Mouse (Mus musculus) hindbrain, embryonic 10.5 days (tissue): ENCODE measurements around the gene Asb8. TPM values are rescaled to one million over a fixed set of nuclear protein-coding genes. Genes with fewer than 3 reads are reported as not detected.
A peak's percentile ranks its signal among the peaks of the same experiment; 100 is the strongest.

ENCODE experiments used
- DNase-seq: peaks from one replicate; pipeline ENCODE4 v3.0.0-alpha.2; 2017; ENCODE audit warnings: low spot score
- H3K27ac ChIP-seq: fragments of 300-500 bp; sonication (generic); 2 replicates; pipeline ENCODE4 v1.5.1; 2016; ENCODE audit warnings: mild to moderate bottlenecking, moderate library complexity
- H3K27me3 ChIP-seq: fragments of 300-500 bp; sonication (generic); 2 replicates; pipeline ENCODE4 v1.6.1; 2016; ENCODE audit warnings: mild to moderate bottlenecking; ENCODE audit not compliant: poor library complexity, insufficient read depth, severe bottlenecking
- H3K36me3 ChIP-seq: fragments of 300-500 bp; sonication (generic); 2 replicates; pipeline ENCODE4 v1.6.1; 2016; ENCODE audit warnings: mild to moderate bottlenecking, moderate library complexity
- H3K4me1 ChIP-seq: fragments of 300-500 bp; sonication (generic); replicated peaks from 2 replicates; pipeline ENCODE4 v1.6.1; 2016; ENCODE audit warnings: mild to moderate bottlenecking
- H3K4me3 ChIP-seq: fragments of 300-500 bp; sonication (generic); 2 replicates; pipeline ENCODE4 v1.5.1; 2016; ENCODE audit warnings: mild to moderate bottlenecking, moderate library complexity
- H3K9me3 ChIP-seq: fragments of 300-500 bp; sonication (generic); 2 replicates; pipeline ENCODE4 v1.6.1; 2016; ENCODE audit warnings: mild to moderate bottlenecking, moderate library complexity
- WGBS: fragments of 180-500 bp; shearing (Covaris S2); methylation state at CpG from one replicate; pipeline ENCODE4 v1.1.7; 2016; 5-methylcytosine and 5-hydroxymethylcytosine counted together
- polyA plus RNA-seq: library from polyadenylated mRNA; unstranded; fragments of >200 nt; fragmentation: Nextera tagmentation; extraction: Ambion mirVana; gene quantifications from 2 replicates; pipeline ENCODE4 v1.2.1, GENCODE M21; 2016

The Asb8 gene
- polyA plus RNA-seq, 1 experiment from 2014 or later: 48.8 TPM

- Histone ChIP-seq H3K9me3 (no peaks in the 10 kb centered on the region), H3K4me1 (0 out of 2 replicates have a peak, but pooled peaks cover 3% of the 10 kb centered on the region), H3K27me3 (no peaks in the 10 kb centered on the region), H3K27ac (no peak overlapping the region), H3K4me3 (no peak overlapping the region), H3K36me3 (no peaks in the 10 kb centered on the region)
- WGBS: 73% methylated on average over 7 of the region's 7 CpGs
- no peak for DNase-seq
Measured at GRCm38 (mm10) chr15:98152916-98153315, 12.5 kb downstream of the Asb8 start.

GRCm38 (mm10) chr15:98149166-98149602, 16.2 kb downstream of the Asb8 start:
- H3K9me3 ChIP-seq: no peaks in the 10 kb centered on the region
- H3K27ac ChIP-seq: no peak overlapping the region
- no peaks in the 10 kb centered on the region for H3K27me3 ChIP-seq
- no peak overlapping the region for H3K4me3 ChIP-seq
- H3K4me1 ChIP-seq: peaks cover 21% of the 10 kb centered on the region
- H3K36me3 ChIP-seq: no peaks in the 10 kb centered on the region
- no peak for DNase-seq
- WGBS: 83% methylated on average over 10 of the region's 10 CpGs

GRCm38 (mm10) chr15:98148356-98148755, 17.1 kb downstream of the Asb8 start:
- H3K9me3 ChIP-seq: no peaks in the 10 kb centered on the region
- H3K36me3 ChIP-seq: no peaks in the 10 kb centered on the region
- H3K27me3 ChIP-seq: no peaks in the 10 kb centered on the region
- peaks cover 21% of the 10 kb centered on the region for H3K4me1 ChIP-seq
- 88% methylated on average over 3 of the region's 3 CpGs for WGBS
- DNase-seq: no peak
- H3K4me3 ChIP-seq: no peak overlapping the region
- H3K27ac ChIP-seq: no peak overlapping the region

GRCm38 (mm10) chr15:98145559-98146181, 19.8 kb downstream of the Asb8 start:
- Histone ChIP-seq H3K4me1 (peaks cover 19% of the 10 kb centered on the region), H3K27ac (peak overlapping the region; percentile 94), H3K9me3 (no peaks in the 10 kb centered on the region), H3K4me3 (peak overlapping the region; percentile 86), H3K36me3 (peaks cover 20% of the 10 kb centered on the region), H3K27me3 (no peaks in the 10 kb centered on the region)
- DNase-seq: peak; percentile 93
- 1% methylated on average over 38 of the region's 38 CpGs for WGBS

GRCm38 (mm10) chr15:98144861-98145507, 20.4 kb downstream of the Asb8 start:
- Histone ChIP-seq H3K9me3 (no peaks in the 10 kb centered on the region), H3K27ac (peak overlapping the region; percentile 94), H3K36me3 (peaks cover 27% of the 10 kb centered on the region), H3K4me1 (peaks cover 19% of the 10 kb centered on the region), H3K27me3 (no peaks in the 10 kb centered on the region), H3K4me3 (peak overlapping the region; percentile 86)
- under 1% methylated on average over 36 of the region's 36 CpGs for WGBS
- peak; percentile 60 for DNase-seq

GRCm38 (mm10) chr15:98142515-98142914, 22.9 kb downstream of the Asb8 start:
- Histone ChIP-seq H3K36me3 (peaks cover 50% of the 10 kb centered on the region), H3K4me3 (no peak overlapping the region), H3K27me3 (no peaks in the 10 kb centered on the region), H3K27ac (no peak overlapping the region), H3K9me3 (no peaks in the 10 kb centered on the region), H3K4me1 (peaks cover 19% of the 10 kb centered on the region)
- 81% methylated on average over 10 of the region's 10 CpGs for WGBS
- no peak for DNase-seq

- no peak for DNase-seq
- H3K36me3 ChIP-seq: peaks cover 67% of the 10 kb centered on the region
- no peak overlapping the region for H3K27ac ChIP-seq
- H3K9me3 ChIP-seq: no peaks in the 10 kb centered on the region
- 93% methylated on average over 5 of the region's 5 CpGs for WGBS
- no peak overlapping the region for H3K4me3 ChIP-seq
- peaks cover 15% of the 10 kb centered on the region for H3K4me1 ChIP-seq
- H3K27me3 ChIP-seq: no peaks in the 10 kb centered on the region
Measured at GRCm38 (mm10) chr15:98140809-98141208, 24.6 kb downstream of the Asb8 start.

- WGBS: 92% methylated on average over 7 of the region's 7 CpGs
Measured at GRCm38 (mm10) chr15:98139763-98140162, 25.7 kb downstream of the Asb8 start.

GRCm38 (mm10) chr15:98136871-98137270, 28.6 kb downstream of the Asb8 start:
- no peaks in the 10 kb centered on the region for H3K9me3 ChIP-seq
- peaks cover 98% of the 10 kb centered on the region for H3K36me3 ChIP-seq
- WGBS: 92% methylated on average over 9 of the region's 9 CpGs
- no peak overlapping the region for H3K27ac ChIP-seq
- no peaks in the 10 kb centered on the region for H3K27me3 ChIP-seq
- no peak overlapping the region for H3K4me3 ChIP-seq
- no peak for DNase-seq
- no peaks in the 10 kb centered on the region for H3K4me1 ChIP-seq

More at GRCm38 (mm10) chr15:98139763-98140162, 25.7 kb downstream of the Asb8 start:
- Histone ChIP-seq H3K4me1 (peaks cover 7% of the 10 kb centered on the region), H3K36me3 (peaks cover 77% of the 10 kb centered on the region), H3K4me3 (no peak overlapping the region), H3K27ac (no peak overlapping the region), H3K27me3 (no peaks in the 10 kb centered on the region), H3K9me3 (no peaks in the 10 kb centered on the region)
- DNase-seq: no peak

GRCm38 (mm10) chr15:98135671-98136070, 29.8 kb downstream of the Asb8 start:
- Histone ChIP-seq H3K9me3 (no peaks in the 10 kb centered on the region), H3K4me3 (no peak overlapping the region), H3K27ac (no peak overlapping the region), H3K36me3 (peaks cover 97% of the 10 kb centered on the region), H3K27me3 (no peaks in the 10 kb centered on the region), H3K4me1 (no peaks in the 10 kb centered on the region)
- DNase-seq: no peak
- WGBS: 92% methylated on average over 13 of the region's 13 CpGs

- peaks cover 97% of the 10 kb centered on the region for H3K36me3 ChIP-seq
- no peak for DNase-seq
- H3K4me1 ChIP-seq: no peaks in the 10 kb centered on the region
- no peaks in the 10 kb centered on the region for H3K27me3 ChIP-seq
- no peaks in the 10 kb centered on the region for H3K9me3 ChIP-seq
- no peak overlapping the region for H3K27ac ChIP-seq
- 70% methylated on average over 3 of the region's 3 CpGs for WGBS
- no peak overlapping the region for H3K4me3 ChIP-seq
Measured at GRCm38 (mm10) chr15:98134666-98135065, 30.8 kb downstream of the Asb8 start.

GRCm38 (mm10) chr15:98134034-98134433, 31.4 kb downstream of the Asb8 start:
- Histone ChIP-seq H3K27me3 (no peaks in the 10 kb centered on the region), H3K4me3 (no peak overlapping the region), H3K36me3 (peaks cover 97% of the 10 kb centered on the region), H3K27ac (no peak overlapping the region), H3K4me1 (peaks cover 3% of the 10 kb centered on the region; the same call in 1 of the 2 replicates), H3K9me3 (no peaks in the 10 kb centered on the region)
- DNase-seq: no peak
- 89% methylated on average over 4 of the region's 4 CpGs for WGBS

GRCm38 (mm10) chr15:98133471-98133870, 32.0 kb downstream of the Asb8 start:
- DNase-seq: no peak
- 92% methylated on average over 3 of the region's 3 CpGs for WGBS

More at GRCm38 (mm10) chr15:98133471-98133870, 32.0 kb downstream of the Asb8 start:
- no peak overlapping the region for H3K27ac ChIP-seq
- H3K9me3 ChIP-seq: no peaks in the 10 kb centered on the region
- H3K4me1 ChIP-seq: peaks cover 6% of the 10 kb centered on the region; the same call in 1 of the 2 replicates
- H3K36me3 ChIP-seq: peaks cover 98% of the 10 kb centered on the region
- H3K27me3 ChIP-seq: no peaks in the 10 kb centered on the region
- H3K4me3 ChIP-seq: no peak overlapping the region
